Mouse (Mus musculus) MEL (cell line): ENCODE measurements around the gene Ncam1.

Experiments used
- CTCF ChIP-seq, 3 experiments: IDR thresholded peaks in 2 of 3; conservative IDR thresholded peaks in 1 of 3; 2 replicates each; pipeline ENCODE4 v1.5.1; 2011 to 2012; ENCODE audit warnings: low read length in 3 of 3, low read depth in 2 of 3, mild to moderate bottlenecking in 2 of 3, improper control_type of control experiment in 1 of 3, inconsistent platforms in 1 of 3, mixed read lengths in 1 of 3, moderate library complexity in 1 of 3; ENCODE audit not compliant: control insufficient read depth in 1 of 3, insufficient read depth in 1 of 3, poor library complexity in 1 of 3, severe bottlenecking in 1 of 3
- EP300 ChIP-seq, 2 experiments: IDR thresholded peaks; 2 replicates each; pipeline ENCODE4 v1.6.1; 2011; ENCODE audit warnings: improper control_type of control experiment in 2 of 2, low read length in 2 of 2, low read depth in 1 of 2, mild to moderate bottlenecking in 1 of 2
- GABPA ChIP-seq: IDR thresholded peaks from 2 replicates; pipeline ENCODE4 v1.6.1; 2012; ENCODE audit warnings: low read depth, mild to moderate bottlenecking, inconsistent platforms, low read length, improper control_type of control experiment, moderate library complexity
- POLR2A ChIP-seq, 2 experiments: IDR thresholded peaks; 2 replicates each; pipeline ENCODE4 v1.6.1; 2011 to 2012; ENCODE audit warnings: low read length in 2 of 2, mild to moderate bottlenecking in 2 of 2, control low read depth in 1 of 2, improper control_type of control experiment in 1 of 2, low read depth in 1 of 2, moderate library complexity in 1 of 2; ENCODE audit not compliant: control insufficient read depth in 1 of 2, insufficient read depth in 1 of 2, poor library complexity in 1 of 2
- SMC3 ChIP-seq: IDR thresholded peaks from 2 replicates; pipeline ENCODE4 v1.6.1; 2011; ENCODE audit warnings: low read depth, low read length, improper control_type of control experiment
- TBP ChIP-seq: IDR thresholded peaks from 2 replicates; pipeline ENCODE4 v1.8.0; 2011; ENCODE audit warnings: low read depth, low read length, improper control_type of control experiment
- UBTF ChIP-seq: IDR thresholded peaks from 2 replicates; pipeline ENCODE4 v1.6.1; 2012; ENCODE audit warnings: low read depth, mild to moderate bottlenecking, inconsistent platforms, low read length, improper control_type of control experiment, moderate library complexity, borderline replicate concordance; ENCODE audit not compliant: insufficient read depth

GRCm38 (mm10) chr9:49757582-49757981 is 41.1 kb downstream of the Ncam1 start:
- TF ChIP-seq EP300 (IDR thresholded peaks at IDR 0.05; ENCODE audit: low read depth in 1 of 2, low read length in 2 of 2), result no peak
- TF ChIP-seq TBP, result no peak
- TF ChIP-seq CTCF (IDR thresholded peaks at IDR 0.05 in 2 of 3, conservative IDR thresholded peaks at IDR 0.05 in 1 of 3; ENCODE audit: control insufficient read depth in 1 of 3, insufficient read depth in 1 of 3, low read depth in 2 of 3, low read length in 3 of 3, poor library complexity in 1 of 3, severe bottlenecking in 1 of 3), result no peak
- TF ChIP-seq GABPA, result no peak
- no peak for TF ChIP-seq SMC3
- TF ChIP-seq POLR2A (IDR thresholded peaks at IDR 0.05; ENCODE audit: control insufficient read depth in 1 of 2, insufficient read depth in 1 of 2, low read depth in 1 of 2, low read length in 2 of 2, poor library complexity in 1 of 2), result no peak
- no peak for TF ChIP-seq UBTF
